Mouse (Mus musculus) MEL (cell line): ENCODE results near the gene Bsnd.

ENCODE experiments used
- CTCF ChIP-seq, 3 experiments: IDR thresholded peaks in 2 of 3; conservative IDR thresholded peaks in 1 of 3; 2 replicates each; pipeline ENCODE4 v1.5.1; 2011 to 2012; ENCODE audit warnings: low read length in 3 of 3, low read depth in 2 of 3, mild to moderate bottlenecking in 2 of 3, improper control_type of control experiment in 1 of 3, inconsistent platforms in 1 of 3, mixed read lengths in 1 of 3, moderate library complexity in 1 of 3; ENCODE audit not compliant: control insufficient read depth in 1 of 3, insufficient read depth in 1 of 3, poor library complexity in 1 of 3, severe bottlenecking in 1 of 3
- ZNF384 ChIP-seq: IDR thresholded peaks from 2 replicates; pipeline ENCODE4 v1.6.1; 2012; ENCODE audit warnings: low read depth, mild to moderate bottlenecking, inconsistent platforms, low read length, improper control_type of control experiment

- TF ChIP-seq CTCF (IDR thresholded peaks at IDR 0.05 in 2 of 3, conservative IDR thresholded peaks at IDR 0.05 in 1 of 3; ENCODE audit: control insufficient read depth in 1 of 3, insufficient read depth in 1 of 3, low read depth in 2 of 3, low read length in 3 of 3, poor library complexity in 1 of 3, severe bottlenecking in 1 of 3) (no peak), ZNF384 (no peak)
Observed at GRCm38 (mm10) chr4:106524131-106524530, 32.0 kb upstream of the Bsnd start.
